Mouse (Mus musculus) kidney, adult 2 months (tissue): ENCODE data around the gene Erc2.

ENCODE experiments used
- CTCF ChIP-seq: fragments of 200-500 bp; conservative IDR thresholded peaks from 2 replicates; pipeline ENCODE4 v1.5.1; 2011; ENCODE audit warnings: low read depth, mild to moderate bottlenecking, control low read depth, low read length, moderate library complexity, mixed read lengths; ENCODE audit not compliant: insufficient read depth, insufficient read length
- POLR2A ChIP-seq: fragments of 200-500 bp; IDR thresholded peaks from one replicate; pipeline ENCODE4 v1.6.1; 2011; ENCODE audit warnings: low read depth, low read length, control low read depth

- TF ChIP-seq CTCF, result peak; percentile 50; the same call in 1 of the 2 replicates
- TF ChIP-seq POLR2A, result no peak
These were observed 326.2 kb downstream of the Erc2 start for GRCm38 (mm10) chr14:27948391-27948790.
